Mouse (Mus musculus): ENCODE measurements around the gene Trpv6.

Trpv6 gene

GRCm38 (mm10) chr6:41636178-41636577 lies at the start of gene Trpv6:
Gene Trpv6 (minus strand): TSS chr6:41636405.
- DNase-seq, result no peak

GRCm38 (mm10) chr6:41685596-41685995 lies 49.4 kb upstream of the Trpv6 start:
- no peak for DNase-seq

- no peak for DNase-seq
These were observed 48.7 kb upstream of the Trpv6 start for GRCm38 (mm10) chr6:41684911-41685310.

GRCm38 (mm10) chr6:41684131-41684530 lies 47.9 kb upstream of the Trpv6 start, which contains the start of gene Llcfc1:
Gene Llcfc1 (plus strand): TSS chr6:41684431.
- no peak for DNase-seq

DNA sequence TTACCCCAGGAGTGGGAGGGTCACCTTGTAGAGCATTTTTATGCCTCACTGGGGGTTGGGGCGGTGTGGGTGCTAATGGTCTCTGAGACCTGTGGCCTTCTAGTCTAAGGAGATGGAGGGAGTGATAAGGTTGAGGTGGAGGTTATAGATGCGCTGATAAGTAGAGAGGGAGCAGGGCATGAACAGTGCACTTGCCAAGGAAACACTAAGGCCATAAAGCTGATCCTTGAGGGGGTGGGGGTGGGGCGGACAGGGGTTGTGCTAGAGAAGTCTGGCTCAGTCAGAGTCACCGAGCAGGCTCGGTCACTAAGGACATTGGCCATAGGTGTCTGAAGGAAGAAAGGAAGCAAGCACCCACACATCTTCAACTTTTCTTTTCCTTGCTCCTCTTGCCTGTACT lies 45.5 kb upstream of the Trpv6 start:
- no peak for DNase-seq

DNA sequence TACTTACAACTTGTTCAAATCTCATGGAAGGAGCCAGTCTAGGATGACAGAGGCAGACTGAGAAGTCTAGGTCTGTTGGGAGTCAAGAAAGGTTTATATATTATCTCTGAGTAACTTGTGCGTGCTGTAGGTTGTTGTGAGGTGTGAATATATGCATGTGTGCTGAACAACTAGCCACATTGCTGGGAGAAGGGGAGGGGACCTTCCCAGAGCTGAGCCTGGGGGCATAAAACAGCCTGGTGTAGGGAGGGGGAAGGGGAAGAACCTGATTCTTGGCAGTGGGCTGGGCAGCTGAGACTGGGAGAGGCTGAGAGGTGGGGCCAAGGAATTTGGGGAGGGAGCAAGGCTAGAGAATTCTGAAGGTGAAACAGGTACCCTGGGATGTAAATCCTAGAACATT lies 44.5 kb upstream of the Trpv6 start, which contains the start of gene Trpv5:
Trpv5 (minus strand) TSS at position 101 of the 400 bp plus-strand sequence.
- no peak for DNase-seq

DNA sequence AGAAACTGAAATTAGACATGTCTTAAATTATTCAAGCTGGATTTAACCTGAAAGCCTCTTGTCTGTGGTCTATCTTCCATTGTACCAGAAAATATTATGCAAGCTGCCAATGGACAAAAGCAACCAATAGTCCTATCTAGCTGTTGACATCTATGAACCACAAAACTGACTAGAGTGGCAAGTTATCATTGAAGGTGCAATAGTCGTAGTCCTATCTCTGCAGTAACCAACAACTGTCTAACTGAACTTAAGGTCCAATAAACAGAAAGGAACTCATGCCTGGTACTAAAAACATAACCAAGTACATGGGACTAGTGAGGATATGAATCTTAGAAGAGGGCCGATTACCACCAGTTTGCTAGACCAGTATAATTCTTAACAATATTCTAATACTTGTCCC lies 40.3 kb upstream of the Trpv6 start:
- no peak for DNase-seq

DNA sequence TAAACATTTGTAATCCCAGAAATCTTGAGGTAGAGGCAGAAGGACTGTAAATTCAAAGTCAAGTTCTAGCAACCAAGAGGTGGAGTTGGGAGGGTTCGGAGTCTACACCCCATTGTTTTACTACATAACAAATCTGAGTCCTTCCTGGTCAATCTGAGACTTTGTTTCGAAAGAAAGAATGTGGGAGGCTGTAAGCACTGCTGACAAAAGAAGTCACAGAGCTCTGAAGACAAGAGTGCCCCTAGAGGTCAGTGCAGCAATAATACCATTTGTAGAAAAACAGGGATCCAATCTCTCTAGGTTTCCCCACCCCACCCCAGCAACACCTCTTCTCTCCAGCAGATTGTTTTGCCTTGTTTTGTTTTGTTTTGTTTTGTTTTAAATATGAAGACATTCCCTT lies 26.1 kb upstream of the Trpv6 start:
- DNase-seq, result no peak

DNA sequence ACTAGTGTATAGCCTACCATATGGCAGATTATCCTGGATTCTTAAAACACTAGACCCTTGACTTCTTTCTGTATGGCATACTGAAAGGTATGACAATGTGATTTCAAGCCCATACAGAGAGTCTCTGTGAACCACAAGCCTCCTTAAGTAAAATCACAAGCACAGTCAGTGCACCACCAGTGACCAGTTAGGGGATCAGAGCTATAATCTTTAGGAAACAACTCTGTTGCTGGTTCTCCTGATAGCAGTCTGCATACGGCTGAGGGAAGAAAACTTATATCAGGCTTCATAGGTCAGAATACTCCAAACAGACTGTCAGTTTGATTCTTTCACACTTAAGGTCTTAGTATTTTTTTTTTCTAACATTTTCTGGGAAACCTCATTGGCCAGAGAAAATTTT lies 22.3 kb upstream of the Trpv6 start:
- DNase-seq, result no peak

GRCm38 (mm10) chr6:41654648-41655047 lies 18.4 kb upstream of the Trpv6 start:
- no peak for DNase-seq

DNA sequence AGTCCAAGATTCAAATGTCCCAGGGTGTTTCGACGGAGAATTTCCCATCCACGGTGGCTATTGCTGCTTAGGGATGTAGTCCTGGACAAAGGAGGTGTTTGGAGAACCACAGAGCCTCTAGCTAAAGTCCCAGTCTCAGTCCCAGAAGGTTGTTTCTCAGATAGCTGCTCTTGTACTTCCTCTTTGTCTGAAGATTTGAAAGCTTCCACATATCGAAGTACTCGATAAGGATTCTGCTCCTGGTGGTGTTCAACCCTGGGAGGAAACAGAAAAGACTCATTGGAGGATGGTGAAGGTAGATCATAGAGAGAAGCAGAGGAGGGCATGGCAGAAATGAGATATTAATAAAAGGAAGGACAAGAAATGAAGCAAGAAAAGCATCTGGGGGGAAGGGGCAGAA lies 17.0 kb upstream of the Trpv6 start:
- DNase-seq, result no peak

- no peak for DNase-seq
These were observed 10.5 kb upstream of the Trpv6 start for GRCm38 (mm10) chr6:41646672-41647071.

GRCm38 (mm10) chr6:41646220-41646619 lies 10.0 kb upstream of the Trpv6 start:
- no peak for DNase-seq

DNA sequence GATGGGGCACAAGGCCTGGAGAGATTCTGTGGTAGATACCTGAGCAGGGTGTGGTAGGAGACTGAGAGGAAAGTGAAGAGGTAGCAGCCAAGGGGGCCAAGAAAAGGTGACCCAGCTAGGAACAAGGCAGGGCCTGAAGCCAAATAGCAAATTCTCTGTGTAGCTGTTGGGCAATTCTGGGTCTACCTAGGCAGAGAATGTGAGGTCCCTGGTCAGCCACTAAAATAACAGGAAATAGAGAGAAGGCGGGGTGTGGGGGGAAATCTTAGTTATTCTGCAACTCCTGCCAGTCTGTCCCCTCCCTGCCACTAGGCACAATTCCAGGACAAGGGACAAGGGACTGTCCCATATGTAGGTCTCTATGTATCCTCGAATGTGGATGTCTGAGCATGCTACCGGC lies 7.0 kb upstream of the Trpv6 start:
- DNase-seq, result no peak

- no peak for DNase-seq
These were observed 6.6 kb upstream of the Trpv6 start for GRCm38 (mm10) chr6:41642765-41643164.

- DNase-seq, result no peak
These were observed 5.1 kb upstream of the Trpv6 start for GRCm38 (mm10) chr6:41641173-41641866.

GRCm38 (mm10) chr6:41640449-41640848 lies 4.2 kb upstream of the Trpv6 start:
- no peak for DNase-seq

- no peak for DNase-seq
These were observed 1.8 kb upstream of the Trpv6 start for GRCm38 (mm10) chr6:41637927-41638506.

GRCm38 (mm10) chr6:41637393-41637792 lies 1.2 kb upstream of the Trpv6 start:
- no peak for DNase-seq

DNA sequence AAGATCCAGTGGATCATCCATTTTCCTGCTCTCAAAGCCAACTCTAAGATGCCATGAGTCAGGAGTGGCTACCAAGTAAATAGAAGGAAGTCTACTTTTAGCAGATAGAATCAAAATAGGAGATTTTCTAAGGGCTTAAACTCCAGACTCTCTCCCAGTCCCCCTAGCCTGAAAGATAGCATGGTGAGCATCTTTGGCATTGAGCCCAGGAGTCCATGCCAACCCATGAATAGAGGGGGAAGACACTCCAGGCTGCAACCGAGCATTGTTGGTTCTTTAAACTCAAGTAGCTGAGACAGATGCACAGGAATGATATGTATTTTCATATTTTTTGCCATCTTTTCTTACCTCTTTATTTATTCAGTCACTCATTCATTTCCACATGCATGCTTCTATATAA lies 994 bp downstream of the Trpv6 start:
- no peak for DNase-seq

GRCm38 (mm10) chr6:41631549-41631948 lies 4.7 kb downstream of the Trpv6 start:
- no peak for DNase-seq

GRCm38 (mm10) chr6:41630791-41631190 lies 5.4 kb downstream of the Trpv6 start:
- no peak for DNase-seq

GRCm38 (mm10) chr6:41628180-41628579 lies 8.0 kb downstream of the Trpv6 start:
- DNase-seq, result no peak

- DNase-seq, result peak; percentile 61 to 66
These were observed 13.5 kb downstream of the Trpv6 start for GRCm38 (mm10) chr6:41622661-41623060.

All from thymus, postnatal 36 days (tissue).